Mouse (Mus musculus): ENCODE results near the gene Rpl36al.
"Not testable (repeated sequence)": the region's sequence is repeated elsewhere in the genome, so short reads cannot be mapped to it uniquely, and the experiment has no call there.

Rpl36al gene

GRCm38 (mm10) chr12:69196444-69197377, 12.8 kb upstream of the Rpl36al start, which contains the start of gene Gm49383:
TSS of gene Gm49383 (minus strand) at chr12:69197104.
- DNase-seq (ENCODE audit: low read depth), result peak; percentile 84

- DNase-seq (ENCODE audit: low read depth), result no peak
These were observed 8.8 kb upstream of the Rpl36al start for GRCm38 (mm10) chr12:69192637-69193036.

GRCm38 (mm10) chr12:69191396-69191795, 7.5 kb upstream of the Rpl36al start:
- DNase-seq (ENCODE audit: low read depth), result no peak

- DNase-seq (ENCODE audit: low read depth), result peak; percentile 46
These were observed 6.6 kb upstream of the Rpl36al start for GRCm38 (mm10) chr12:69190522-69190921.

- DNase-seq (ENCODE audit: low read depth), result no peak
These were observed 6.2 kb upstream of the Rpl36al start for GRCm38 (mm10) chr12:69190074-69190473.

- DNase-seq (ENCODE audit: low read depth), result no peak
These were observed 3.1 kb upstream of the Rpl36al start for GRCm38 (mm10) chr12:69186811-69187471.

- no peak for DNase-seq (ENCODE audit: low read depth)
These were observed 1.5 kb upstream of the Rpl36al start for GRCm38 (mm10) chr12:69185371-69185770.

- peak; percentile 60 for DNase-seq (ENCODE audit: low read depth)
These were observed 736 bp upstream of the Rpl36al start for GRCm38 (mm10) chr12:69184342-69185295.

GRCm38 (mm10) chr12:69181800-69182199, 2.1 kb downstream of the Rpl36al start:
- DNase-seq (ENCODE audit: low read depth), result no peak

GRCm38 (mm10) chr12:69179371-69179770, 4.5 kb downstream of the Rpl36al start:
- no peak for DNase-seq (ENCODE audit: low read depth)

- no peak for DNase-seq (ENCODE audit: low read depth)
These were observed 6.4 kb downstream of the Rpl36al start for GRCm38 (mm10) chr12:69177526-69177925.

GRCm38 (mm10) chr12:69175975-69176374, 7.9 kb downstream of the Rpl36al start:
- DNase-seq (ENCODE audit: low read depth), result no peak

GRCm38 (mm10) chr12:69171307-69171706, 12.6 kb downstream of the Rpl36al start:
- no peak for DNase-seq (ENCODE audit: low read depth)

- DNase-seq (ENCODE audit: low read depth), result peak; percentile 89
These were observed 15.3 kb downstream of the Rpl36al start, which contains the start of gene Lrr1 for GRCm38 (mm10) chr12:69168461-69169106. TSS of gene Lrr1 (plus strand) at chr12:69168814.

GRCm38 (mm10) chr12:69167656-69168460, 16.0 kb downstream of the Rpl36al start:
- no peak for DNase-seq (ENCODE audit: low read depth)

GRCm38 (mm10) chr12:69166861-69167581, 16.9 kb downstream of the Rpl36al start:
- DNase-seq (ENCODE audit: low read depth), result not testable (repeated sequence)

GRCm38 (mm10) chr12:69164904-69165303, 19.0 kb downstream of the Rpl36al start:
- DNase-seq (ENCODE audit: low read depth), result no peak

GRCm38 (mm10) chr12:69163586-69163985, 20.3 kb downstream of the Rpl36al start:
- not testable (repeated sequence) for DNase-seq (ENCODE audit: low read depth)

- not testable (repeated sequence) for DNase-seq (ENCODE audit: low read depth)
These were observed 23.2 kb downstream of the Rpl36al start for GRCm38 (mm10) chr12:69160677-69161076.

GRCm38 (mm10) chr12:69159578-69159940, 24.3 kb downstream of the Rpl36al start:
- DNase-seq (ENCODE audit: low read depth), result peak; percentile 84
